Mouse (Mus musculus) hindbrain, embryonic 12.5 days (tissue): Measurements from ENCODE around the gene Cxcl10. TPM values are rescaled to one million over a fixed set of nuclear protein-coding genes. Genes with fewer than 3 reads are reported as not detected.

ENCODE experiments used
- ATAC-seq: fragments of 200-750 bp; cut with Nextera tagmentation; 2 replicates; pipeline ENCODE4 v1.8.0; 2017; ENCODE audit warnings: moderate TSS enrichment; ENCODE audit not compliant: low FRiP score
- H3K27ac ChIP-seq: fragments of 300-500 bp; sonication (generic); 2 replicates; pipeline ENCODE4 v1.5.1; 2016; ENCODE audit warnings: mild to moderate bottlenecking
- H3K27me3 ChIP-seq: fragments of 300-500 bp; sonication (generic); 2 replicates; pipeline ENCODE4 v1.6.1; 2016; ENCODE audit warnings: mild to moderate bottlenecking
- H3K36me3 ChIP-seq: fragments of 300-500 bp; sonication (generic); 2 replicates; pipeline ENCODE4 v1.6.1; 2016; ENCODE audit warnings: mild to moderate bottlenecking
- H3K4me1 ChIP-seq: fragments of 300-500 bp; sonication (generic); 2 replicates; pipeline ENCODE4 v1.6.1; 2016
- H3K4me2 ChIP-seq: fragments of 300-500 bp; sonication (generic); replicated peaks from 2 replicates; pipeline ENCODE4 v1.6.1; 2016; ENCODE audit warnings: mild to moderate bottlenecking
- H3K4me3 ChIP-seq: fragments of 300-500 bp; sonication (generic); 2 replicates; pipeline ENCODE4 v1.5.1; 2016; ENCODE audit warnings: mild to moderate bottlenecking
- H3K9ac ChIP-seq: fragments of 300-500 bp; sonication (generic); 2 replicates; pipeline ENCODE4 v1.6.1; 2016; ENCODE audit warnings: mild to moderate bottlenecking, moderate library complexity
- H3K9me3 ChIP-seq: fragments of 300-500 bp; sonication (generic); replicated peaks from 2 replicates; pipeline ENCODE4 v1.6.1; 2016; ENCODE audit warnings: mild to moderate bottlenecking
- WGBS: fragments of 180-500 bp; shearing (Covaris S2); methylation state at CpG from one replicate; pipeline ENCODE4 v1.1.7; 2016; 5-methylcytosine and 5-hydroxymethylcytosine counted together
- polyA plus RNA-seq: library from polyadenylated mRNA; unstranded; fragments of >200 nt; fragmentation: Nextera tagmentation; extraction: Ambion mirVana; gene quantifications from 2 replicates; pipeline ENCODE4 v1.2.1, GENCODE M21; 2016

The Cxcl10 gene
- polyA plus RNA-seq, 1 experiment from 2014 or later, result 0.26 TPM

DNA sequence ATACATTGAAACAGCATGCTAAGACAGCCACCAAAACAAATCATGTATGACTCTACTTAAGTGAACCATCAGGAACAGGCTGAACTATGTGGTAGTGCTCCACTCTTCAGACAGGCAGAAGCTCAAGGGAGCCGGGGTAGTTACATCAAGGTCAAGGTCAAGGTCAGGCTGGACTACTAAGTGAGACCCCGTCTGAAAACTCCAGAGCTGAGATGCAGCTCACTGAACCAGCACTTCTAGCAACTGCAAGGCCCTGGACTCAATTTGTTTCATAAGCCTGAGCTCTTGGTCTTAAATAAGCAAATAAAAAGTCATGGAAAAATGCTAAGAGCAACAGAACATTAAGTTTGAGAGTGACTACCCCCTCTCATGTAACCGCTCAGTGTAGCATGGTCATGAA lies 44.4 kb downstream of the Cxcl10 start:
- peaks cover 59% of the 10 kb centered on the region for H3K36me3 ChIP-seq
- 93% methylated on average over 3 of the region's 3 CpGs for WGBS
- H3K9me3 ChIP-seq, result no peaks in the 10 kb centered on the region

DNA sequence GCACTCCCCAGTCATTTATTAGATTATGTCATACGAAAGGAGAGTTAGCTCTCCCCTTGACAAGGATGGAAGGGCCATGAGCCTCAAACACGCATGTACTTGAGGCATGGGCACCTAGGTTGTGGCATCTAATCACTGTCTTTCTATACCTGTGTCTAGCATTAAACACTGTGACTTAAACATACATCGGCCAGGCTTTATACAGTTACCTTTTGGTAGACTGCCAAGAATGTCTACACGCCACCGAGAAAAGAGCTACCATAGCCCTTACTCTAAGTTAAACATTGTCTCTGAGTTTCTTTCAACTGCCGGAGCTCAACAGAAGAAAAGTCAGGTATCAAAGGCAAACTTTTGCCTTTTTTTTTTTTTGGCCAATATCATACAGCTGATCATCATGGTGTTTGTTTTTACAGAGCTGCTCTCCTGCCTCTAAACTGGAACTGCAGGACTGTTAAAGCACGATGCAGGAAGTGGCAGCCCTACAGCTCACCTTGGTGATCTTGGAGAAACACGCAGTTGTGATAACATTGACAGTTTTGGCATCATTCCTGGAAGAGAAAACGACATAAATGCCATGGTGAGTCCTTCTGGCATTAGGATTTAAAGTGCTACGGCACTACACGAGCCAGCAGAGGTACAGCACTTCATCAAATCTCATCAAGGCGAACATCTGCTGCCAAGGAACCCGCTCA lies 46.4 kb downstream of the Cxcl10 start:
- Histone ChIP-seq H3K27ac (no peak overlapping the region), H3K9ac (no peak overlapping the region), H3K27me3 (no peaks in the 10 kb centered on the region), H3K4me3 (no peak overlapping the region), H3K36me3 (peaks cover 76% of the 10 kb centered on the region), H3K9me3 (no peaks in the 10 kb centered on the region), H3K4me2 (no peak overlapping the region), H3K4me1 (no peaks in the 10 kb centered on the region)
- WGBS, result 94% methylated on average over 13 of the region's 13 CpGs
- no peak for ATAC-seq

More for the DNA sequence above, 44.4 kb downstream of the Cxcl10 start:
- no peak overlapping the region for H3K4me3 ChIP-seq
- peaks cover 11% of the 10 kb centered on the region for H3K4me1 ChIP-seq
- H3K27ac ChIP-seq, result no peak overlapping the region
- no peak for ATAC-seq
- H3K4me2 ChIP-seq, result no peak overlapping the region
- H3K9ac ChIP-seq, result no peak overlapping the region
- no peaks in the 10 kb centered on the region for H3K27me3 ChIP-seq

Other genes with a start within 250 kb of the Cxcl10 start
- gene Uso1, start 211.0 kb downstream of the Cxcl10 start, polyA plus RNA-seq, result 55.4 and 55.6 TPM in 2 replicates
- gene U90926, start 133.5 kb downstream of the Cxcl10 start, polyA plus RNA-seq, result not detected in 2 replicates
- 0.36 and 0.53 TPM in 2 replicates for gene Ppef2, start 92.6 kb downstream of the Cxcl10 start, polyA plus RNA-seq
- gene Naaa, start 70.7 kb downstream of the Cxcl10 start, polyA plus RNA-seq, result 8.2 and 9.5 TPM in 2 replicates
- 36.9 and 39.0 TPM in 2 replicates for gene Sdad1, start 38.4 kb downstream of the Cxcl10 start, polyA plus RNA-seq
- not detected in 2 replicates for gene Cxcl9, start 20.8 kb downstream of the Cxcl10 start, polyA plus RNA-seq
- 4.5 and 5.0 TPM in 2 replicates for gene Art3, start 17.1 kb downstream of the Cxcl10 start, polyA plus RNA-seq
- 46.2 and 59.8 TPM in 2 replicates for gene Nup54, start 86.3 kb upstream of the Cxcl10 start, polyA plus RNA-seq
- 16.2 and 17.1 TPM in 2 replicates for gene Scarb2, start 157.9 kb upstream of the Cxcl10 start, polyA plus RNA-seq
- gene Fam47e, start 206.2 kb upstream of the Cxcl10 start, polyA plus RNA-seq, result not detected in 2 replicates